Mouse (Mus musculus): ENCODE results near the gene Sumo3. TPM values are rescaled to one million over a fixed set of nuclear protein-coding genes. Genes with fewer than 3 reads are reported as not detected.
A peak's percentile ranks its signal among the peaks of the same experiment; 100 is the strongest.

Gene Sumo3
- polyA plus RNA-seq, 1 experiment: 254 TPM

GRCm38 (mm10) chr10:77566651-77567050, 39.2 kb upstream of the Sumo3 start:
- Histone ChIP-seq H3K36me3 (ENCODE audit: control insufficient read depth, insufficient read depth, low read length) (no peaks in the 10 kb centered on the region), H3K4me1 (ENCODE audit: control insufficient read depth, insufficient read depth, insufficient read length, low read length) (peaks cover 36% of the 10 kb centered on the region), H3K27me3 (ENCODE audit: control insufficient read depth, insufficient read depth, low read length) (no peaks in the 10 kb centered on the region), H3K4me3 (ENCODE audit: low read depth, low read length) (no peak overlapping the region), H3K27ac (ENCODE audit: insufficient read depth, low read depth, low read length) (no peak overlapping the region)
- TF ChIP-seq POLR2A (IDR thresholded peaks at IDR 0.05; ENCODE audit: low read depth, low read length) (no peak), CTCF (IDR thresholded peaks at IDR 0.05; ENCODE audit: extremely low read depth, insufficient read length, insufficient replicate concordance, low read depth, low read length) (peak; percentile 99)
- WGBS: 18% methylated on average over 8 of the region's 8 CpGs

DNA sequence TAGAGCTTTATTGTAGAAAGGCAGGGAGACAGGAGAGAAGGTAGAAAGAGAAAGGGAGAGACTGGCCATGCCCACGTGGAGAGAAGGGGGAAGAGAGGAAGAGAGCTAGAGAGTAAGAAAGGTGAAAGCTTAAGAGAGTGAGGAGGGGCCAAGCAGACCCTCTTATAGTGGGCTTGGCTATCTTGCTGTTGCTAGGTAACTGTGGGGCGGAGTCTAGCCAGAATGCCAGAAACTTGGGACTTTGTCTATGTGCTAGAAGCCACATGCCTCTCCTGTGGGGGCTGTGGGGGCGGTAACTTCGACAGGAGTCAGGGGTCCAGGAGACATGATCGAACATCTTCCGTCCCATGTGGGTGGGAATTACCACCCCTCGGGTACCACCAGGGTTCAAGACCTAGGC, 36.4 kb upstream of the Sumo3 start:
- no peak for TF ChIP-seq CTCF (IDR thresholded peaks at IDR 0.05; ENCODE audit: extremely low read depth, insufficient read length, insufficient replicate concordance, low read depth, low read length)
- TF ChIP-seq POLR2A (IDR thresholded peaks at IDR 0.05; ENCODE audit: low read depth, low read length): no peak
- H3K4me1 ChIP-seq (ENCODE audit: control insufficient read depth, insufficient read depth, insufficient read length, low read length): peaks cover 49% of the 10 kb centered on the region
- H3K27me3 ChIP-seq (ENCODE audit: control insufficient read depth, insufficient read depth, low read length): no peaks in the 10 kb centered on the region
- peak overlapping the region; percentile 52 for H3K27ac ChIP-seq (ENCODE audit: insufficient read depth, low read depth, low read length)
- no peaks in the 10 kb centered on the region for H3K36me3 ChIP-seq (ENCODE audit: control insufficient read depth, insufficient read depth, low read length)
- 25% methylated on average over 7 of the region's 7 CpGs for WGBS
- H3K4me3 ChIP-seq (ENCODE audit: low read depth, low read length): no peak overlapping the region

DNA sequence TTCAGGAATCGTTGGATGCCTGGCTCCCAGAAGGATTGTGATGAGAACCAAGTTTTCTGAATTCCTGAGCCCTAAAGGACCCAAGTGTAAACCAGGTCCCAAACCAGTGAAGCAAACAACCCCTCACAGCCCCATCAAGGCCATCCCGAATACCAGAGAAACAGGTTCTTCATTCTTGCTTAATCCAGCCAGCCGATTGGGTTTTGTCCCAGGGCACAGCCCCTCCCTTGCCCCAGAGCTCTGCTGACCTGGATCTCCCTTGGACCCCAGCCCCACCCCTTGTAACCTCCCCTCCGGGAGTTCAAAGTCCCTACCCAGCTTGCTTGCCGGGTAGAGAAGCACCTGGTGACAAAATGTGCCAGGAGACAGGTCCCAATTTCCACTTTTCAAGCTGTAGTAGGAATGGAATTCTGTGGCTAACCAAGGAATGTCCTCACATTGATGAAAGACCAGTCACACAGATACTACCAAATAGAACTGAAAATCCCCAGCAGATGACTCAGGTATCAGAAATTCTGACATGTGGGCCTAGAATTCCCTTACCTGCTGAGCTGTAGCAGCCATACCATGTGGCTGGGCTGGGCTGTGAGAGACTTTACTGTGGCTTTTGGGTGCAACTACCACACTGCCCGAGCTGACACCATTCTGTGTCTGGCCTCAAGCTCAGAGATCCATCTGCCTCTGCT, 35.8 kb upstream of the Sumo3 start:
- H3K4me1 ChIP-seq (ENCODE audit: control insufficient read depth, insufficient read depth, insufficient read length, low read length): peaks cover 50% of the 10 kb centered on the region
- 17% methylated on average over 6 of the region's 6 CpGs for WGBS
- no peaks in the 10 kb centered on the region for H3K27me3 ChIP-seq (ENCODE audit: control insufficient read depth, insufficient read depth, low read length)
- peak overlapping the region; percentile 70 for H3K27ac ChIP-seq (ENCODE audit: insufficient read depth, low read depth, low read length)
- H3K4me3 ChIP-seq (ENCODE audit: low read depth, low read length): no peak overlapping the region
- H3K36me3 ChIP-seq (ENCODE audit: control insufficient read depth, insufficient read depth, low read length): no peaks in the 10 kb centered on the region
- no peak for TF ChIP-seq CTCF (IDR thresholded peaks at IDR 0.05; ENCODE audit: extremely low read depth, insufficient read length, insufficient replicate concordance, low read depth, low read length)
- no peak for TF ChIP-seq POLR2A (IDR thresholded peaks at IDR 0.05; ENCODE audit: low read depth, low read length)

DNA sequence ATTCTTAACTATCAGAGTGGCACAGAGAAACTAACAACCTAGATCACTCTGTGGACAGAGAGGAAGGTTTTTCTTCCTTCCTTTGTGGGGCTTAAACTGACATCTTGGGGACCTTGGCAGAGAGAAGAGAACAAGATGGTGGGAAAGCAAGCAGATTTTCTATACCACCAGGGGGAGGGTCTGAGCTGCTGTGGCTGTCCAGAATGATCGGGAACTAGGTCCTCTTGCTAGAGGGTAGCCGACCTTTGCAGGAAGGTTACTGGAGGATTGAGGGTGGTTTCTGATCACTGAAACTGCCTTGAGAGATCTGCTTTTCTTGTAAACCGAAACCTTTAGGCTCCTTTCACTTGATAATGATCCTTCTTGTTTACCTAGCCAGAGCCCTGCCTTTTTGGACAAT, 33.7 kb upstream of the Sumo3 start:
- Histone ChIP-seq H3K27ac (ENCODE audit: insufficient read depth, low read depth, low read length) (peak overlapping the region; percentile 10; the same call in 1 of the 2 replicates), H3K36me3 (ENCODE audit: control insufficient read depth, insufficient read depth, low read length) (no peaks in the 10 kb centered on the region), H3K4me3 (ENCODE audit: low read depth, low read length) (no peak overlapping the region), H3K27me3 (ENCODE audit: control insufficient read depth, insufficient read depth, low read length) (no peaks in the 10 kb centered on the region), H3K4me1 (ENCODE audit: control insufficient read depth, insufficient read depth, insufficient read length, low read length) (peaks cover 37% of the 10 kb centered on the region)
- TF ChIP-seq CTCF (IDR thresholded peaks at IDR 0.05; ENCODE audit: extremely low read depth, insufficient read length, insufficient replicate concordance, low read depth, low read length): peak; percentile 30; the same call in 1 of the 2 replicates
- no peak for TF ChIP-seq POLR2A (IDR thresholded peaks at IDR 0.05; ENCODE audit: low read depth, low read length)
- 13% methylated on average over 3 of the region's 3 CpGs for WGBS

GRCm38 (mm10) chr10:77573162-77573561, 32.7 kb upstream of the Sumo3 start:
- H3K36me3 ChIP-seq (ENCODE audit: control insufficient read depth, insufficient read depth, low read length): no peaks in the 10 kb centered on the region
- TF ChIP-seq POLR2A (IDR thresholded peaks at IDR 0.05; ENCODE audit: low read depth, low read length) (no peak), CTCF (IDR thresholded peaks at IDR 0.05; ENCODE audit: extremely low read depth, insufficient read length, insufficient replicate concordance, low read depth, low read length) (no peak)
- no peak overlapping the region for H3K4me3 ChIP-seq (ENCODE audit: low read depth, low read length)
- peaks cover 34% of the 10 kb centered on the region for H3K4me1 ChIP-seq (ENCODE audit: control insufficient read depth, insufficient read depth, insufficient read length, low read length)
- no peak overlapping the region for H3K27ac ChIP-seq (ENCODE audit: insufficient read depth, low read depth, low read length)
- no peaks in the 10 kb centered on the region for H3K27me3 ChIP-seq (ENCODE audit: control insufficient read depth, insufficient read depth, low read length)
- 65% methylated on average over 1 of the region's 1 CpGs for WGBS

DNA sequence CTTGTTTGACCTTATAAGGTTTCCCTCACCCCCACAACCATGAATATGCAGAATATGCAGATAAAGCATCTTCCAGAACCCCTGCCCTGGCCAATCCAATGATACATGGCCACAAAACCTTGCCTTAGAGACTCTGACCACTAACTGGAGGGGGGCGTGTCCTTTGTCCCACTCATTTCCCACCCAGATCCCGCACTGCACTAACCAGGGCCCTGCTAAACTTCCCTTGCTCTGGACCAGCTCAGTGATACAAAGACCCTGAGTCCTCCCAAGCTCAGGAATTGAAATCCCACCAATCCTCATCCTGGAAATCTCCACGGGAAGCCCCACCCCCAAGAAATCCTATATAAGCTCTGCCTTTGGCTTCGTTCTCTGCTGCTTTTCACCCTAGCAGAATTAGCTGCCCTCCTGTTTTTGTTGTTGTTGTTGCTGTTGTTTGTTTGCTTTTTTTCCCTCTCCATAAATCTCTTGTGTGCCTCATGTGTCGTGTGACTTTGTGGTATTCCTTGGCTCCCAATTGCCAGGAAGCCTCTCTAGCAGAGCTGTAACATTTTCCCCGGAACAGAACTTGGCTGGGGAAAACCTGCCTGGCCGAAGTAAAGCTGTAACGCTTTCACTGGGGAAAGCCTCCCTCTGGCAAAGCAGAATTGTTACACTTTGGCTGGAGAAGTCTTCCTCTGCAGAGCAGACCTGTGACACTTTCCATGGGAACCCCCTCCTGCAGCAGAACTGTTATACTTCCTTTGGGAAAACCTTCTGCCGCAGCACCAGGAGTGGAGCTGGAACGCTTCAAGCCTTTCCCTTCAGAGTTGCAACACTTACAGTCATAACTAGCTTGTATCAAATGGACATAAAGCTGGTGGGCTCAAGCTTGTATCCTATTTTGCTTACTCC, 25.6 kb upstream of the Sumo3 start:
- Histone ChIP-seq H3K27me3 (ENCODE audit: control insufficient read depth, insufficient read depth, low read length) (no peaks in the 10 kb centered on the region), H3K4me3 (ENCODE audit: low read depth, low read length) (no peak overlapping the region), H3K4me1 (ENCODE audit: control insufficient read depth, insufficient read depth, insufficient read length, low read length) (peaks cover 15% of the 10 kb centered on the region), H3K36me3 (ENCODE audit: control insufficient read depth, insufficient read depth, low read length) (no peaks in the 10 kb centered on the region), H3K27ac (ENCODE audit: insufficient read depth, low read depth, low read length) (no peak overlapping the region)
- TF ChIP-seq POLR2A (IDR thresholded peaks at IDR 0.05; ENCODE audit: low read depth, low read length) (no peak), CTCF (IDR thresholded peaks at IDR 0.05; ENCODE audit: extremely low read depth, insufficient read length, insufficient replicate concordance, low read depth, low read length) (no peak)
- WGBS: 75% methylated on average over 10 of the region's 10 CpGs

DNA sequence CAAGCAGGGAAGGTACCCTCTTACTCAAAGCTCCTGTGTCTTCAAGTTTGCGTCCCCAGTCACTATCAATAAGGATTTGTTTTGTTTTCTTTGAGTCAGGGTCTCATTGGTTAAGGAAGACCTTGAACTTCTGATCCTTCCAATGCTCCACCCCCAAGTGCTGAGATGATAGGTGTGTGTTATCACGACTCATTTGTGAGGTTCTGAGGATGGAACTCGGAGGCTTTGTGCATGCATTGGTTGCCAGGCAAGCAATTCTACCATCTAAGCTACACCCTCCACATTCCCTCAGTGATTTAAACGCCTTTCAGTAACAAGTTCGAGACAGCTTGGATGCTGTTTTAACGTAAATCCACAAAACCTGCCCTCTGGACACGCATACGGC, 24.9 kb upstream of the Sumo3 start:
- Histone ChIP-seq H3K27me3 (ENCODE audit: control insufficient read depth, insufficient read depth, low read length) (no peaks in the 10 kb centered on the region), H3K36me3 (ENCODE audit: control insufficient read depth, insufficient read depth, low read length) (0 out of 2 replicates have a peak, but pooled peaks cover 1% of the 10 kb centered on the region), H3K4me1 (ENCODE audit: control insufficient read depth, insufficient read depth, insufficient read length, low read length) (peaks cover 19% of the 10 kb centered on the region), H3K27ac (ENCODE audit: insufficient read depth, low read depth, low read length) (peak overlapping the region; percentile 76), H3K4me3 (ENCODE audit: low read depth, low read length) (peak overlapping the region; percentile 53)
- no peak for TF ChIP-seq POLR2A (IDR thresholded peaks at IDR 0.05; ENCODE audit: low read depth, low read length)
- TF ChIP-seq CTCF (IDR thresholded peaks at IDR 0.05; ENCODE audit: extremely low read depth, insufficient read length, insufficient replicate concordance, low read depth, low read length): no peak
- WGBS: 2% methylated on average over 8 of the region's 8 CpGs

Data from small intestine, adult 2 months (tissue).